Mouse (Mus musculus) adrenal gland, adult 2 months (tissue): ENCODE results near the gene Atp2b2. TPM values are rescaled to one million over a fixed set of nuclear protein-coding genes. Genes with fewer than 3 reads are reported as not detected.
"Not testable (repeated sequence)": the region's sequence is repeated elsewhere in the genome, so short reads cannot be mapped to it uniquely, and the experiment has no call there.

Source experiments
- DNase-seq: peaks from one replicate; pipeline ENCODE4 v3.0.0; 2021
- microRNA-seq, 2 experiments: library from miRNA; unstranded; fragments of <30 nt; microRNA quantifications; one replicate each; pipeline ENCODE4 v1.2.0; 2021
- polyA plus RNA-seq: library from polyadenylated mRNA; depleted of rRNA; stranded (reverse); fragments of >200 nt; gene quantifications from 2 replicates; pipeline ENCODE4 v1.2.3, GENCODE M21; 2012; rRNA removed
- total RNA-seq, 2 experiments: library from RNA; stranded (reverse); gene quantifications; 2 replicates each; pipeline ENCODE4 v1.2.3; 2021

Atp2b2 gene
- total and polyA plus RNA-seq, 3 experiments: 1.5 to 8.5 (median 3.9) TPM

GRCm38 (mm10) chr6:113713389-113713788, 329.0 kb downstream of the Atp2b2 start:
- not testable (repeated sequence) for DNase-seq

- no peak for DNase-seq
Measured at GRCm38 (mm10) chr6:113712718-113713117, 329.7 kb downstream of the Atp2b2 start.

- peak; percentile 69 for DNase-seq
Measured at GRCm38 (mm10) chr6:113697222-113698205, 344.9 kb downstream of the Atp2b2 start.

- DNase-seq: peak; percentile 99
Measured at GRCm38 (mm10) chr6:113696582-113697221, 345.7 kb downstream of the Atp2b2 start, which contains the start of gene Tatdn2. Gene Tatdn2 (plus strand): TSS chr6:113697050.

GRCm38 (mm10) chr6:113695766-113696355, 346.6 kb downstream of the Atp2b2 start:
- DNase-seq: no peak

GRCm38 (mm10) chr6:113695203-113695602, 347.2 kb downstream of the Atp2b2 start:
- DNase-seq: no peak

Small RNA genes within 50 kb of the gene (microRNA-seq; reads per million reads assigned to microRNA genes)
- gene Mir7042: 0.41 to 0.66 reads per million in 2 experiments

Other genes starting within 250 kb of the Atp2b2 start
- gene Slc6a11, start 88.6 kb upstream of the Atp2b2 start, total RNA-seq: under 1 TPM in 1 of 2 experiments, not detected in 1; 0.06 TPM
- gene Slc6a11, start 88.6 kb upstream of the Atp2b2 start, polyA plus RNA-seq: 0.02 and 0.13 TPM in 2 replicates
- gene Slc6a1, start 240.0 kb upstream of the Atp2b2 start, total RNA-seq: not detected
- not detected in 2 replicates for gene Slc6a1, start 240.0 kb upstream of the Atp2b2 start, polyA plus RNA-seq